Mouse (Mus musculus) kidney, postnatal 0 days (tissue): ENCODE data around the gene Arhgap4. TPM values are rescaled to one million over a fixed set of nuclear protein-coding genes. Genes with fewer than 3 reads are reported as not detected.

Experiments
- ATAC-seq: fragments of 200-750 bp; cut with Nextera tagmentation; replicated peaks from 2 replicates; pipeline ENCODE4 v1.8.0; 2017; ENCODE audit warnings: low read depth, moderate number of reproducible peaks, moderate TSS enrichment, moderate library complexity; ENCODE audit not compliant: low FRiP score
- DNase-seq: peaks from one replicate; pipeline ENCODE4 v3.0.0-alpha.2; 2016; ENCODE audit warnings: low spot score
- H3K27ac ChIP-seq: fragments of 300-500 bp; sonication (generic); 2 replicates; pipeline ENCODE4 v1.5.1; 2014; ENCODE audit warnings: mild to moderate bottlenecking
- H3K27me3 ChIP-seq: fragments of 300-500 bp; sonication (generic); 2 replicates; pipeline ENCODE4 v1.6.1; 2014; ENCODE audit warnings: low read length, mixed read lengths; ENCODE audit not compliant: insufficient read depth
- H3K36me3 ChIP-seq: fragments of 300-500 bp; sonication (generic); 2 replicates; pipeline ENCODE4 v1.6.1; 2014; ENCODE audit warnings: low read length, mixed read lengths; ENCODE audit not compliant: insufficient read depth
- H3K4me1 ChIP-seq: fragments of 300-500 bp; sonication (generic); replicated peaks from 2 replicates; pipeline ENCODE4 v1.6.1; 2014; ENCODE audit warnings: antibody characterized with exemption, low read length, mixed read lengths; ENCODE audit not compliant: insufficient read depth
- H3K4me2 ChIP-seq: fragments of 300-500 bp; sonication (generic); 2 replicates; pipeline ENCODE4 v1.6.1; 2014; ENCODE audit warnings: mild to moderate bottlenecking, low read length, moderate library complexity, mixed read lengths
- H3K4me3 ChIP-seq: fragments of 300-500 bp; sonication (generic); replicated peaks from 2 replicates; pipeline ENCODE4 v1.5.1; 2014; ENCODE audit warnings: low read depth, low read length
- H3K9ac ChIP-seq: fragments of 300-500 bp; sonication (generic); 2 replicates; pipeline ENCODE4 v1.6.1; 2014; ENCODE audit warnings: low read depth, low read length
- H3K9me3 ChIP-seq: fragments of 300-500 bp; sonication (generic); replicated peaks from 2 replicates; pipeline ENCODE4 v1.6.1; 2016; ENCODE audit warnings: low read length, inconsistent platforms, mixed read lengths
- CTCF ChIP-seq: IDR thresholded peaks from 2 replicates; pipeline ENCODE4 v1.5.1; 2016; ENCODE audit warnings: antibody characterized with exemption, low read depth, mild to moderate bottlenecking, moderate library complexity
- WGBS: fragments of 180-500 bp; shearing (Covaris S2); extraction: QIAGEN DNeasy Blood & Tissue Kit; methylation state at CpG from one replicate; pipeline ENCODE4 v1.1.7; 2014; 5-methylcytosine and 5-hydroxymethylcytosine counted together
- polyA plus RNA-seq: library from polyadenylated mRNA; unstranded; fragments of >200 nt; fragmentation: Nextera tagmentation; extraction: Ambion mirVana; gene quantifications from 2 replicates; pipeline ENCODE4 v1.2.1, GENCODE M21; 2015

The Arhgap4 gene
- polyA plus RNA-seq, 1 experiment from 2014 or later: 2.8 TPM

DNA sequence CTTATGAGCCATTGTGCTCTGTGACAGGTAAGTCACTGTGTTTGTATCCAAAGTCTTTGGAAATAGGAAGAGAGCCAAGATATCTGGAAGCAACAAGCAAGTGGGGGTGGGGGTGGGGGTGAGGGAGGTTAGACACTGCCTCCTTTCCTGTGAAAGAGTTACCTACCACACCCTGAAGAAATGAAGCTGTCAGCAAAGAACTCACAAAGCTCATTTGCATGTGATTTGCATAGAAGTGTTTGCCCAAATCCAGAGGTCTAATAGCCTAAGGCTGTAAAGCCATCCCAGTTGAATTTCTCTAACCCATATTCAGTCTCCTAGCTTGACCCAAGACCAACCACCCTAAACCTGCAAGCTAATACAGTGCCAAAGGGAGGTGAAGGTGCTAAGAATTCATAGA, 11.2 kb downstream of the Arhgap4 start:
- ATAC-seq: no peak
- no peak overlapping the region for H3K4me3 ChIP-seq

DNA sequence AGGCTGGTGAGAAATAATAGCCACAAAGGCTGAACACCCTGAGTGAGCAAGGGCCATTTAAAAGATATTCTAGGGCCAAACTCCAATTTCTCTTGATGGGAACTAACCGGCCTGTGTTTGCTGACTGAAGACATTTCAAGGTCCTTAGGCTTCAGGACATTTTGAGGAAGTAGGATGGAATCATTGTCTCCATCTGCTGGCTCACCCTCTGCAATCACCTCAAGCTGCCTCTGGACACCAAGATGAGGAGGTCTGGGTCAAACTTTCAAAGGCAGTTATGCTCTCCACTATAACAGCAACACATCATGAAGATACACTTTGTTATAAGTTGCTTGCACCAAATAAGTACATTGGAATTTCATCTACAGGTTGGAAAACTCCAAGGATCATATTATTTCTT, 11.6 kb downstream of the Arhgap4 start:
- DNase-seq: no peak
- no peaks in the 10 kb centered on the region for H3K9me3 ChIP-seq
- no peaks in the 10 kb centered on the region for H3K4me1 ChIP-seq
- no peak for TF ChIP-seq CTCF
- H3K4me3 ChIP-seq: no peak overlapping the region
- ATAC-seq: no peak
- H3K9ac ChIP-seq: no peak overlapping the region
- H3K27me3 ChIP-seq: no peaks in the 10 kb centered on the region
- 86% methylated on average over 1 of the region's 1 CpGs for WGBS
- H3K4me2 ChIP-seq: no peak overlapping the region
- H3K36me3 ChIP-seq: no peaks in the 10 kb centered on the region
- H3K27ac ChIP-seq: no peak overlapping the region

More for the DNA sequence above, 11.2 kb downstream of the Arhgap4 start:
- no peak overlapping the region for H3K27ac ChIP-seq
- no peaks in the 10 kb centered on the region for H3K9me3 ChIP-seq
- no peaks in the 10 kb centered on the region for H3K4me1 ChIP-seq
- no peak overlapping the region for H3K9ac ChIP-seq
- no peak for TF ChIP-seq CTCF
- no peaks in the 10 kb centered on the region for H3K36me3 ChIP-seq
- no peak overlapping the region for H3K4me2 ChIP-seq
- no peak for DNase-seq
- H3K27me3 ChIP-seq: no peaks in the 10 kb centered on the region

DNA sequence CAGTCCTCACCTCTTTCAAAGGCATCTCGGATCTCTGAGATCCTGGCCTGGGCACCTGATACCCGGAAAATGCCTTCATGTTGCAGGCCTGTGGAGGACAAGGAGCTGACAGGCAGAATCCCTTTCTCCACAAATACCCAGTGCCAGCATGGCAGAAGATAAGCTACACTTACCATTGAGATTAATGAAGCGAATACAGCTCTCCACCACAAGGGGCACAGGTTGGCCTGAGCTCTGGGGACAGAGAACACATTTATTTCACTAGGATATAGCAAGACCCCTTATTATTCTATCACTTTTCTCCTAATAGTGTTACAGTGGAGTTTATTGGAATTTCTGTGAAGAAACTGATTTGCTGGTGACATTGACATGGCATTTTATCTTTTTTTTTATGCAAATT, 23.7 kb downstream of the Arhgap4 start:
- Histone ChIP-seq H3K4me2 (no peak overlapping the region), H3K36me3 (no peaks in the 10 kb centered on the region), H3K27me3 (no peaks in the 10 kb centered on the region), H3K9me3 (no peaks in the 10 kb centered on the region), H3K27ac (no peak overlapping the region), H3K4me3 (no peak overlapping the region), H3K4me1 (no peaks in the 10 kb centered on the region), H3K9ac (no peak overlapping the region)
- TF ChIP-seq CTCF: peak; percentile 46
- 74% methylated on average over 3 of the region's 3 CpGs for WGBS
- DNase-seq: peak; percentile 11
- no peak for ATAC-seq

DNA sequence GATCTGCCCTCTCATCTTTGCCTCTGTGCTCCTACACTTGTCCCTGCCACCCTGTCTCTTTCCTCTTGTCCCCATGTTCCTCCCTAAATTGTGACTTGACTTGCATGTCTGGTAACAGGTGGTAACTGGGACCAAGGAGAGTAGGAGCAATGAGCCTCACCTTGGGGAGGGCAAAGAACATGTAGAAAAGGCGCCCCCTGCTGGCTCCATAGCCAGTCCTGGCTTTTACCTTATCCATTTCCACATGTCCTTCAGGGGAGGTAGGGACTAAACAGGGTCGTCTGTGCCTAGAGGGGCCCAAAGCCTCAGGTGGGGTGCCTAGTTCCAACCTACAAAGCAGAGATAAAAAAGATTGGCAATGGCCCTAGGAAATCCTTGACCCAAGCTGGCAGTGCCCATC, 26.0 kb downstream of the Arhgap4 start, which contains the start of gene L1cam:
Gene L1cam, minus strand, starts transcription at position 387 of the 400 bp plus-strand sequence.
- ATAC-seq (no peak), DNase-seq (peak; percentile 45)
- Histone ChIP-seq H3K9ac (no peak within 1 kb of the TSS), H3K9me3 (no peaks in the 10 kb centered on the region), H3K36me3 (no peaks in the 10 kb centered on the region), H3K4me2 (no peak within 1 kb of the TSS), H3K27ac (no peak within 1 kb of the TSS), H3K4me1 (no peaks in the 10 kb centered on the region), H3K4me3 (no peak within 1 kb of the TSS), H3K27me3 (no peaks in the 10 kb centered on the region)
- 20% methylated on average over 2 of the region's 2 CpGs for WGBS
- TF ChIP-seq CTCF: peak; percentile 64

DNA sequence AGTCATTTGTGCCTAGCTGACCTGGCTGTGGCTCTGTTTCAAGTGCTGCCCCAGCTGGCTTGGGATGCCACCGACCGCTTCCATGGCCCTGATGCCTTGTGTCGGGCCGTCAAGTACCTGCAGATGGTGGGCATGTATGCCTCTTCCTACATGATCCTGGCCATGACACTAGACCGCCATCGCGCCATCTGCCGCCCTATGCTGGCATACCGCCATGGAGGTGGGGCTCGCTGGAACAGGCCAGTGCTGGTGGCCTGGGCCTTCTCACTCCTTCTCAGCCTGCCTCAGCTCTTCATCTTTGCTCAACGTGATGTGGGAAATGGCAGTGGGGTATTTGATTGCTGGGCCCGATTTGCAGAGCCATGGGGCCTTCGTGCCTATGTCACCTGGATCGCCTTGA, 28.8 kb downstream of the Arhgap4 start:
- no peak overlapping the region for H3K9ac ChIP-seq
- no peaks in the 10 kb centered on the region for H3K27me3 ChIP-seq
- DNase-seq (no peak), ATAC-seq (no peak)
- no peaks in the 10 kb centered on the region for H3K4me1 ChIP-seq
- WGBS: 86% methylated on average over 14 of the region's 14 CpGs
- H3K4me3 ChIP-seq: no peak overlapping the region
- H3K36me3 ChIP-seq: no peaks in the 10 kb centered on the region
- H3K27ac ChIP-seq: no peak overlapping the region
- TF ChIP-seq CTCF: no peak
- H3K4me2 ChIP-seq: no peak overlapping the region
- no peaks in the 10 kb centered on the region for H3K9me3 ChIP-seq

DNA sequence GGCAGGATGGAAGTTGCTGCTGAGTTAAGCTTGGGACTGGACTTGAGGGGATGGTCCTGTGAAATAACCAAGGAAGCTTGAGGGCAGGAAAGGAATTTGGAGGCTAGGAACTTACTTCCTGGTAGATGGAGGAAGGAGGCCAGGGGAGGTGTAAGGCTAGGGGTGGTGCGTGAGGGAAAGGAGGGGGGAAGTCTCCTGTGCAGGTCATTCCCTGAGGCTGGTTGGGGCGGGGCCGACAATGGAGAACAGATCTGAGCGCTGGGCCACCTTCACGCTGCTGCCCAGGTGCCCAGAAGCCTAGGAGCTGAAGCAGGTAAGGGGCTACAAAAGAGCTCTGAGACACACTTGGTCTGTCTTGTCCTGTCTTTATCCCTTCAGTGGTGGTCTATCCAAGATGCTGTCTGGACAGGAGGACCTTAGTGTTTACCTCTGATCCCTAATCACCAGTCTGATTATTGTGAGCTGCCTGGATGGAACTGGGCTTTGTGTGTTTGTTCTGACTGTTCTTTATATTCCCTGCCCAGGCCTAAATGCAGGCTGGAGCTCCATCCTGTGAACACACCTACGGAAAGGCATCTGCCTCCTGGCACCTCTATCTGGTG, 30.0 kb downstream of the Arhgap4 start, which contains the start of gene Avpr2:
Gene Avpr2, plus strand, starts transcription at position 552 of the 602 bp plus-strand sequence.
- Histone ChIP-seq H3K27ac (0 out of 2 replicates have a peak within 1 kb of the TSS, but pooled peaks have one; percentile 8), H3K9ac (no peak within 1 kb of the TSS), H3K36me3 (no peaks in the 10 kb centered on the region), H3K9me3 (no peaks in the 10 kb centered on the region), H3K4me2 (no peak within 1 kb of the TSS), H3K27me3 (no peaks in the 10 kb centered on the region), H3K4me3 (no peak within 1 kb of the TSS), H3K4me1 (no peaks in the 10 kb centered on the region)
- no peak for TF ChIP-seq CTCF
- DNase-seq (no peak), ATAC-seq (no peak; the same call in 1 of the 2 replicates)
- 77% methylated on average over 6 of the region's 6 CpGs for WGBS

DNA sequence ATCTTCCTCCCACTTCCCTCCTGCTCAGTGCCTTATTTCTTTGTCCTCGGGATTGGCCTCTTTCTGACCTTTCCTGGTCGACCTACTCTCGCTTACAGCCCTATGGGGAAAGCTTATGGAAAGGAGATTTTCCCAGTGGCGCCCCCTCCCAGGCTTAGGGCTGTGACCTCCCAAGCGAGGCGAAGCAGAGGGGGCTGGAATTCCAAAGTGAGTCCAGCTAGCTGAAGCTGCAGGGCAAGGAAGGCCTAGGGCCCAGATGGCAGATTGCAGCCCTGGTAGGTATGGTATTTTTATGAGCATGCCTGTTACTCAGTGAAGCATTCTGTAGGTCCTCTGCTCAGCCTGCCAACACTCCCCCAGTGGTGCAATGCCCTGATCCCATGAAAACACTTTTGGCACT, 40.2 kb downstream of the Arhgap4 start:
- peak; percentile 59 for DNase-seq
- Histone ChIP-seq H3K4me2 (no peak overlapping the region; the same call in 1 of the 2 replicates), H3K27ac (peak overlapping the region; percentile 84), H3K9ac (no peak overlapping the region), H3K36me3 (no peaks in the 10 kb centered on the region), H3K27me3 (no peaks in the 10 kb centered on the region), H3K9me3 (no peaks in the 10 kb centered on the region), H3K4me3 (no peak overlapping the region), H3K4me1 (no peaks in the 10 kb centered on the region)
- ATAC-seq: peak; percentile 90
- WGBS: 18% methylated on average over 6 of the region's 6 CpGs
- peak; percentile 36 for TF ChIP-seq CTCF
